18 mouse cellular contexts compared by ENCODE assay signal in genomic region chr12:48146117-48146516, GRCm38 (mm10).
DNase-seq lines count a peak whose midpoint lies in the region; ATAC-seq and TF ChIP-seq lines count a peak whose summit lies in the region.
"Had no signal": no experiment of that assay in that cellular context is flagged by ENCODE, and none has a peak within 500 bp of the region (broad histone marks: within the 10 kb centered on the region; RNA-seq: fewer than 3 reads in every experiment).

No protein-coding gene starts in this region.

- no peaks in the 10 kb centered on the region for H3K36me3 ChIP-seq in kidney, postnatal 0 days (ENCODE audit: insufficient read depth, low read length)
- H3K36me3 ChIP-seq: G1E; heart, embryonic 12.5 days; lung, embryonic 15.5 days had no signal

- H3K27me3 ChIP-seq in kidney, postnatal 0 days (ENCODE audit: insufficient read depth, low read length): no peaks in the 10 kb centered on the region
- H3K27me3 ChIP-seq: heart, embryonic 12.5 days; lung, embryonic 15.5 days had no signal

- no peak overlapping the region for H3K27ac ChIP-seq in kidney, postnatal 0 days
- H3K27ac ChIP-seq: lung, embryonic 15.5 days had no signal

- H3K4me2 ChIP-seq in kidney, postnatal 0 days (ENCODE audit: low read length): no peak overlapping the region
- H3K4me2 ChIP-seq: heart, embryonic 12.5 days; lung, embryonic 15.5 days had no signal

- H3K4me1 ChIP-seq in kidney, postnatal 0 days (replicated peaks; ENCODE audit: insufficient read depth, low read length): no peaks in the 10 kb centered on the region
- H3K4me1 ChIP-seq: heart, embryonic 12.5 days; lung, embryonic 15.5 days had no signal

- DNase-seq in embryo, embryonic 11 days: peak; percentile 2
- no peak for DNase-seq in embryo, embryonic 10 days (ENCODE audit: low spot score)
- no peak for DNase-seq in kidney, postnatal 0 days (ENCODE audit: low spot score)
- DNase-seq in kidney, postnatal 25 days: no peak
- peak; percentile 3 for DNase-seq in right cerebral cortex, adult 18-20 months
- no peak for DNase-seq in right cerebral cortex, postnatal 4 days
- DNase-seq in testis, postnatal 14 days (ENCODE audit: low spot score): no peak
- DNase-seq in heart, adult 18-20 months: no peak
- DNase-seq: B cell, adult 2 months; cerebellum, adult 8-10 months; gastrocnemius, postnatal 36 days; heart, postnatal 4 days; kidney, postnatal 14 days; liver had no signal

- no peaks in the 10 kb centered on the region for H3K9me3 ChIP-seq in kidney, postnatal 0 days (replicated peaks; ENCODE audit: low read length)
- H3K9me3 ChIP-seq: G1E; heart, embryonic 12.5 days; lung, embryonic 15.5 days had no signal

- H3K4me3 ChIP-seq in kidney, postnatal 0 days (replicated peaks; ENCODE audit: low read depth, low read length): no peak overlapping the region
- H3K4me3 ChIP-seq: heart, embryonic 12.5 days; lung, embryonic 15.5 days had no signal

- no peak for ATAC-seq in kidney, postnatal 0 days (replicated peaks; ENCODE audit: low FRiP score, low read depth)
- ATAC-seq: intestine, postnatal 0 days had no signal

- TF ChIP-seq CTCF in kidney, postnatal 0 days (IDR thresholded peaks at IDR 0.05; ENCODE audit: low read depth): peak; percentile 34; the same call in 1 of the 2 replicates

- no peak overlapping the region for H3K9ac ChIP-seq in kidney, postnatal 0 days (ENCODE audit: low read depth, low read length)
- H3K9ac ChIP-seq: heart, embryonic 12.5 days; lung, embryonic 15.5 days had no signal

Comparison
In these comparisons a context has a peak if more than half of its experiments do, and no peak if none do; other contexts are left out.
1. DNase-seq: peak in embryo, embryonic 11 days (single experiment) and right cerebral cortex, adult 18-20 months (single experiment); none in embryo, embryonic 10 days (single experiment), kidney, postnatal 0 days (single experiment), kidney, postnatal 25 days (0 of 2), right cerebral cortex, postnatal 4 days (single experiment), testis, postnatal 14 days (single experiment) and heart, adult 18-20 months (0 of 2).